Mouse (Mus musculus) spleen, adult 2 months (tissue): ENCODE results near the gene Gm45208. TPM values are rescaled to one million over a fixed set of nuclear protein-coding genes. Genes with fewer than 3 reads are reported as not detected.

ENCODE experiments used
- DNase-seq, 2 experiments: peaks; one replicate each; pipeline versions ENCODE4 v3.0.0 to v3.0.0-alpha.2; 2012 to 2021; ENCODE audit warnings: low spot score in 2 of 2, low read depth in 1 of 2
- H3K27ac ChIP-seq: fragments of 200-500 bp; 2 replicates; pipeline ENCODE4 v1.5.1; 2012; ENCODE audit warnings: low read length, inconsistent platforms; ENCODE audit not compliant: insufficient read depth
- H3K27me3 ChIP-seq: fragments of 200-500 bp; 2 replicates; pipeline ENCODE4 v1.6.1; 2012; ENCODE audit warnings: mild to moderate bottlenecking, moderate library complexity, low read length, inconsistent platforms; ENCODE audit not compliant: control insufficient read depth, insufficient read depth
- H3K36me3 ChIP-seq: fragments of 200-500 bp; 2 replicates; pipeline ENCODE4 v1.6.1; 2012; ENCODE audit warnings: mild to moderate bottlenecking, low read length, inconsistent platforms; ENCODE audit not compliant: control insufficient read depth, insufficient read depth
- H3K4me1 ChIP-seq: fragments of 200-500 bp; 2 replicates; pipeline ENCODE4 v1.6.1; 2011; ENCODE audit warnings: inconsistent platforms; ENCODE audit not compliant: control insufficient read depth, insufficient read depth, insufficient read length
- H3K4me3 ChIP-seq: fragments of 200-500 bp; 2 replicates; pipeline ENCODE4 v1.5.1; 2011; ENCODE audit warnings: mild to moderate bottlenecking, inconsistent platforms; ENCODE audit not compliant: insufficient read depth, insufficient read length; ENCODE audit errors: extremely low read depth
- CTCF ChIP-seq: fragments of 200-500 bp; IDR thresholded peaks from 2 replicates; pipeline ENCODE4 v1.5.1; 2011; ENCODE audit warnings: mild to moderate bottlenecking, inconsistent platforms; ENCODE audit not compliant: insufficient read depth, insufficient read length, insufficient replicate concordance; ENCODE audit errors: extremely low read depth
- POLR2A ChIP-seq: fragments of 200-500 bp; IDR thresholded peaks from 2 replicates; pipeline ENCODE4 v1.6.1; 2011; ENCODE audit warnings: low read depth, low read length, inconsistent platforms
- WGBS: fragments of 180-500 bp; shearing (Covaris S2); methylation state at CpG from one replicate; pipeline ENCODE4 v1.1.7; 2018; 5-methylcytosine and 5-hydroxymethylcytosine counted together
- polyA plus RNA-seq: library from polyadenylated mRNA; depleted of rRNA; stranded (reverse); fragments of >200 nt; gene quantifications from 2 replicates; pipeline ENCODE4 v1.2.3, GENCODE M21; 2012

Gm45208 gene
- polyA plus RNA-seq, 1 experiment: 0.13 TPM

GRCm38 (mm10) chrX:7762137-7762920 is 40.3 kb downstream of the Gm45208 start, which contains the start of gene Tfe3:
Gene Tfe3, plus strand, starts transcription at chrX:7762560.
- WGBS: 32% methylated on average over 38 of the region's 38 CpGs
- Histone ChIP-seq H3K4me3 (peak within 1 kb of the TSS; percentile 86), H3K27ac (peak within 1 kb of the TSS; percentile 82), H3K36me3 (peaks cover 5% of the 10 kb centered on the region), H3K27me3 (no peaks in the 10 kb centered on the region), H3K4me1 (peaks cover 2% of the 10 kb centered on the region; the same call in 1 of the 2 replicates)
- peak; percentile 79 for DNase-seq
- TF ChIP-seq POLR2A (peak; percentile 51), CTCF (no peak)

- 14% methylated on average over 15 of the region's 21 CpGs for WGBS
- H3K36me3 ChIP-seq: peaks cover 9% of the 10 kb centered on the region
- peaks cover 2% of the 10 kb centered on the region; the same call in 1 of the 2 replicates for H3K4me1 ChIP-seq
- no peak for DNase-seq
- TF ChIP-seq POLR2A (no peak), CTCF (no peak)
- H3K4me3 ChIP-seq: peak overlapping the region; percentile 86
- no peaks in the 10 kb centered on the region for H3K27me3 ChIP-seq
- H3K27ac ChIP-seq: peak overlapping the region; percentile 82
Observed at GRCm38 (mm10) chrX:7762921-7763197, 40.8 kb downstream of the Gm45208 start.

GRCm38 (mm10) chrX:7763631-7764393 is 41.8 kb downstream of the Gm45208 start:
- peaks cover 10% of the 10 kb centered on the region for H3K36me3 ChIP-seq
- no peaks in the 10 kb centered on the region for H3K27me3 ChIP-seq
- peak overlapping the region; percentile 82 for H3K27ac ChIP-seq
- 24% methylated on average over 22 of the region's 22 CpGs for WGBS
- peak overlapping the region; percentile 86 for H3K4me3 ChIP-seq
- TF ChIP-seq CTCF: no peak
- TF ChIP-seq POLR2A: no peak
- peaks cover 2% of the 10 kb centered on the region; the same call in 1 of the 2 replicates for H3K4me1 ChIP-seq
- DNase-seq: no peak

GRCm38 (mm10) chrX:7764657-7765280 is 42.7 kb downstream of the Gm45208 start:
- H3K4me1 ChIP-seq: peaks cover 2% of the 10 kb centered on the region; the same call in 1 of the 2 replicates
- WGBS: 59% methylated on average over 9 of the region's 9 CpGs
- H3K4me3 ChIP-seq: peak overlapping the region; percentile 4; the same call in 1 of the 2 replicates
- no peaks in the 10 kb centered on the region for H3K27me3 ChIP-seq
- DNase-seq: no peak
- H3K36me3 ChIP-seq: peaks cover 10% of the 10 kb centered on the region
- TF ChIP-seq POLR2A (no peak), CTCF (no peak)
- H3K27ac ChIP-seq: no peak overlapping the region

- peaks cover 10% of the 10 kb centered on the region for H3K36me3 ChIP-seq
- TF ChIP-seq CTCF: no peak
- no peak for TF ChIP-seq POLR2A
- WGBS: 72% methylated on average over 13 of the region's 13 CpGs
- peaks cover 2% of the 10 kb centered on the region; the same call in 1 of the 2 replicates for H3K4me1 ChIP-seq
- peak overlapping the region; percentile 29; the same call in 1 of the 2 replicates for H3K27ac ChIP-seq
- no peak for DNase-seq
- no peaks in the 10 kb centered on the region for H3K27me3 ChIP-seq
- no peak overlapping the region for H3K4me3 ChIP-seq
Observed at GRCm38 (mm10) chrX:7765281-7765670, 43.2 kb downstream of the Gm45208 start.

- Histone ChIP-seq H3K4me3 (no peak overlapping the region), H3K36me3 (peaks cover 13% of the 10 kb centered on the region), H3K4me1 (peaks cover 2% of the 10 kb centered on the region; the same call in 1 of the 2 replicates), H3K27ac (no peak overlapping the region; the same call in 1 of the 2 replicates), H3K27me3 (no peaks in the 10 kb centered on the region)
- no peak for DNase-seq
- TF ChIP-seq CTCF (no peak), POLR2A (no peak)
- WGBS: 47% methylated on average over 11 of the region's 11 CpGs
Observed at GRCm38 (mm10) chrX:7765764-7766163, 43.7 kb downstream of the Gm45208 start.
